ENCODE assay signal across 9 mouse cellular contexts in genomic region chr1:154688876-154689665, GRCm38 (mm10).
DNase-seq lines count a peak whose midpoint lies in the region; ATAC-seq and TF ChIP-seq lines count a peak whose summit lies in the region.
"Had no signal": no experiment of that assay in that cellular context is flagged by ENCODE, and none has a peak within 500 bp of the region (broad histone marks: within the 10 kb centered on the region; RNA-seq: fewer than 3 reads in every experiment).

No protein-coding gene starts in this region.

- no peak overlapping the region for H3K9ac ChIP-seq in forebrain, embryonic 16.5 days (replicated peaks; ENCODE audit: low read depth, low read length)
- no peak overlapping the region for H3K9ac ChIP-seq in forebrain, embryonic 13.5 days
- H3K9ac ChIP-seq in intestine, embryonic 14.5 days (ENCODE audit: low read length), result no peak overlapping the region
- H3K9ac ChIP-seq in intestine, postnatal 0 days (ENCODE audit: low read depth, low read length), result no peak overlapping the region
- no peak overlapping the region for H3K9ac ChIP-seq in neural tube, embryonic 14.5 days (replicated peaks; ENCODE audit: low read depth, low read length)
- no peak overlapping the region for H3K9ac ChIP-seq in liver, embryonic 12.5 days

- H3K4me3 ChIP-seq in forebrain, embryonic 16.5 days (replicated peaks; ENCODE audit: low read length), result no peak overlapping the region
- no peak overlapping the region for H3K4me3 ChIP-seq in forebrain, embryonic 13.5 days
- no peak overlapping the region for H3K4me3 ChIP-seq in intestine, embryonic 14.5 days (ENCODE audit: low read depth, low read length)
- H3K4me3 ChIP-seq in intestine, postnatal 0 days (ENCODE audit: low read depth, low read length), result no peak overlapping the region
- no peak overlapping the region for H3K4me3 ChIP-seq in neural tube, embryonic 14.5 days (ENCODE audit: low read depth, low read length)
- H3K4me3 ChIP-seq in liver, embryonic 12.5 days, result no peak overlapping the region

- no peaks in the 10 kb centered on the region for H3K36me3 ChIP-seq in forebrain, embryonic 16.5 days (ENCODE audit: control insufficient read depth, insufficient read depth)
- H3K36me3 ChIP-seq in forebrain, embryonic 13.5 days (ENCODE audit: poor library complexity, severe bottlenecking), result no peaks in the 10 kb centered on the region
- no peaks in the 10 kb centered on the region for H3K36me3 ChIP-seq in intestine, embryonic 14.5 days (ENCODE audit: control insufficient read depth, insufficient read depth, low read length)
- no peaks in the 10 kb centered on the region for H3K36me3 ChIP-seq in intestine, postnatal 0 days (ENCODE audit: control insufficient read depth, insufficient read depth)
- no peaks in the 10 kb centered on the region for H3K36me3 ChIP-seq in neural tube, embryonic 14.5 days (ENCODE audit: control insufficient read depth, insufficient read depth, low read length)
- H3K36me3 ChIP-seq in liver, embryonic 12.5 days, result no peaks in the 10 kb centered on the region

- no peak overlapping the region for H3K4me2 ChIP-seq in forebrain, embryonic 16.5 days (ENCODE audit: low read length)
- no peak overlapping the region for H3K4me2 ChIP-seq in forebrain, embryonic 13.5 days
- H3K4me2 ChIP-seq in intestine, embryonic 14.5 days (ENCODE audit: low read length), result peak overlapping the region; percentile 7; the same call in 1 of the 2 replicates
- H3K4me2 ChIP-seq in intestine, postnatal 0 days (replicated peaks; ENCODE audit: low read depth), result no peak overlapping the region
- no peak overlapping the region for H3K4me2 ChIP-seq in neural tube, embryonic 14.5 days (ENCODE audit: low read depth, low read length)
- H3K4me2 ChIP-seq in liver, embryonic 12.5 days, result no peak overlapping the region

- 0 out of 2 replicates have a peak overlapping the region, but pooled peaks have one; percentile 21 for H3K27ac ChIP-seq in forebrain, embryonic 16.5 days (ENCODE audit: low read length)
- no peak overlapping the region for H3K27ac ChIP-seq in forebrain, embryonic 13.5 days
- no peak overlapping the region for H3K27ac ChIP-seq in intestine, embryonic 14.5 days (ENCODE audit: low read depth)
- H3K27ac ChIP-seq in intestine, postnatal 0 days (ENCODE audit: low read depth, low read length), result no peak overlapping the region
- no peak overlapping the region for H3K27ac ChIP-seq in neural tube, embryonic 14.5 days (ENCODE audit: low read depth, low read length)
- H3K27ac ChIP-seq in liver, embryonic 12.5 days, result no peak overlapping the region

- TF ChIP-seq CTCF in intestine, postnatal 0 days (IDR thresholded peaks at IDR 0.05; ENCODE audit: low read depth), result no peak

- H3K4me1 ChIP-seq in forebrain, embryonic 16.5 days (replicated peaks; ENCODE audit: control insufficient read depth, insufficient read depth, low read length), result no peaks in the 10 kb centered on the region
- H3K4me1 ChIP-seq in forebrain, embryonic 13.5 days, result no peaks in the 10 kb centered on the region
- H3K4me1 ChIP-seq in intestine, embryonic 14.5 days (replicated peaks; ENCODE audit: control insufficient read depth, insufficient read depth, low read length), result no peaks in the 10 kb centered on the region; the same call in none of the 2 replicates
- no peaks in the 10 kb centered on the region for H3K4me1 ChIP-seq in intestine, postnatal 0 days (replicated peaks; ENCODE audit: control insufficient read depth, insufficient read depth, low read length)
- H3K4me1 ChIP-seq in neural tube, embryonic 14.5 days (ENCODE audit: control insufficient read depth, insufficient read depth, low read length), result no peaks in the 10 kb centered on the region
- H3K4me1 ChIP-seq in liver, embryonic 12.5 days, result no peaks in the 10 kb centered on the region

- H3K9me3 ChIP-seq in forebrain, embryonic 16.5 days (ENCODE audit: control insufficient read depth, low read length), result no peaks in the 10 kb centered on the region
- no peaks in the 10 kb centered on the region for H3K9me3 ChIP-seq in forebrain, embryonic 13.5 days (replicated peaks)
- H3K9me3 ChIP-seq in intestine, embryonic 14.5 days (ENCODE audit: control insufficient read depth, low read length), result no peaks in the 10 kb centered on the region
- H3K9me3 ChIP-seq in intestine, postnatal 0 days (ENCODE audit: control insufficient read depth), result no peaks in the 10 kb centered on the region
- H3K9me3 ChIP-seq in neural tube, embryonic 14.5 days (ENCODE audit: control insufficient read depth, low read length), result no peaks in the 10 kb centered on the region
- no peaks in the 10 kb centered on the region for H3K9me3 ChIP-seq in liver, embryonic 12.5 days (replicated peaks)

- no peak for DNase-seq in intestine, embryonic 14.5 days (ENCODE audit: low spot score)
- peak; percentile 22 to 46 for DNase-seq in frontal cortex, postnatal 10 days (ENCODE audit: low spot score in 2 of 2)
- DNase-seq in thymus, postnatal 14 days, result no peak
- DNase-seq: kidney, postnatal 25 days had no signal

- H3K27me3 ChIP-seq in forebrain, embryonic 16.5 days (replicated peaks; ENCODE audit: control insufficient read depth, insufficient read depth, low read length), result no peaks in the 10 kb centered on the region
- no peaks in the 10 kb centered on the region for H3K27me3 ChIP-seq in forebrain, embryonic 13.5 days
- no peaks in the 10 kb centered on the region for H3K27me3 ChIP-seq in intestine, embryonic 14.5 days (replicated peaks; ENCODE audit: control insufficient read depth, insufficient read depth, low read length)
- H3K27me3 ChIP-seq in intestine, postnatal 0 days (replicated peaks; ENCODE audit: control insufficient read depth, insufficient read depth, low read length), result no peaks in the 10 kb centered on the region
- H3K27me3 ChIP-seq in neural tube, embryonic 14.5 days (ENCODE audit: control insufficient read depth, insufficient read depth, low read length), result no peaks in the 10 kb centered on the region
- no peaks in the 10 kb centered on the region for H3K27me3 ChIP-seq in liver, embryonic 12.5 days (replicated peaks)

- ATAC-seq in forebrain, embryonic 16.5 days, result peak; percentile 49; the same call in 1 of the 2 replicates
- no peak for ATAC-seq in forebrain, embryonic 13.5 days
- no peak for ATAC-seq in intestine, embryonic 14.5 days (replicated peaks; ENCODE audit: low FRiP score, low TSS enrichment, low read depth)
- no peak for ATAC-seq in intestine, postnatal 0 days
- ATAC-seq in neural tube, embryonic 14.5 days (ENCODE audit: low read depth), result peak; percentile 17; the same call in 1 of the 2 replicates
- no peak for ATAC-seq in liver, embryonic 12.5 days

- WGBS in forebrain, embryonic 16.5 days, result 38% methylated on average over 14 of the region's 14 CpGs
- WGBS in forebrain, embryonic 13.5 days, result 44% methylated on average over 14 of the region's 14 CpGs
- 28% methylated on average over 14 of the region's 14 CpGs for WGBS in intestine, embryonic 14.5 days
- 35% methylated on average over 14 of the region's 14 CpGs for WGBS in intestine, postnatal 0 days
- 39% methylated on average over 14 of the region's 14 CpGs for WGBS in neural tube, embryonic 14.5 days
- WGBS in liver, embryonic 12.5 days (ENCODE audit: insufficient replicate concordance), result 52% methylated on average over 14 of the region's 14 CpGs

Comparison
In these comparisons a context has a peak if more than half of its experiments do, and no peak if none do; other contexts are left out.
1. ATAC-seq: peak in forebrain, embryonic 16.5 days (single experiment) and neural tube, embryonic 14.5 days (single experiment); none in forebrain, embryonic 13.5 days (single experiment), intestine, embryonic 14.5 days (single experiment), intestine, postnatal 0 days (single experiment) and liver, embryonic 12.5 days (single experiment).
2. DNase-seq: peak in frontal cortex, postnatal 10 days (2 of 2); none in intestine, embryonic 14.5 days (single experiment) and thymus, postnatal 14 days (single experiment).